Mouse (Mus musculus) erythroblast, adult 5-6 weeks (primary cell): ENCODE measurements around the gene Krtap10-10. TPM values are rescaled to one million over a fixed set of nuclear protein-coding genes. Genes with fewer than 3 reads are reported as not detected.

Experiments used
- ATAC-seq: replicated peaks from 2 replicates; pipeline ENCODE4 v1.8.0; 2016; ENCODE audit warnings: moderate number of reproducible peaks, mild to moderate bottlenecking, moderate TSS enrichment, inconsistent platforms; ENCODE audit not compliant: poor library complexity, low FRiP score, severe bottlenecking
- total RNA-seq, 2 experiments: library from RNA; stranded (forward) in 1 of 2; stranded (reverse) in 1 of 2; fragments of 150-400 nt in 1 of 2; fragments of 200-764, 138-1000 nt in 1 of 2; gene quantifications; 2 replicates each; pipeline versions ENCODE4 v1.2.3 to v1.2.4; 2015 to 2017; ENCODE audit warnings: low replicate concordance in 2 of 2

Krtap10-10 gene
- total RNA-seq, 2 experiments from 2014 or later = not detected

GRCm38 (mm10) chr10:77864067-77864761, 28.5 kb downstream of the Krtap10-10 start:
- peak; percentile 30; the same call in 1 of the 2 replicates for ATAC-seq

DNA sequence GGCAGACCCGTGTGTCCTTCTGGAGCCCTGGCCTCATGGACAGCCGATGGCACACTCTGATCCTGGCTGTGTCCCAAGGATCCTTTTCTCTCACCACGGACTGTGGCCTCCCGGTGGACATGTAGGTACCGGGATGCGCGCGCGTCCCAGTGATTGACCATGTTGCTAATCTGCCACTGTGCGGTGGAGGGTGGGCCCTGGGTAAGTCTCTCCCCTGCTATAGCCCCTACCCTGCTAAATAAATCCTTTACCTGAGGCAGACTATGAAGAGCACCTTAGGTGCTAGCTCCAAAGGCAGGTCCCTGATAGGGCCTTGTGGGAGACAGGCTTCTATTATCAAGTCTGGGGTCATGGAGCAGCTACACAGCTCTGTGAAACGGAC, 29.0 kb downstream of the Krtap10-10 start:
- no peak for ATAC-seq

DNA sequence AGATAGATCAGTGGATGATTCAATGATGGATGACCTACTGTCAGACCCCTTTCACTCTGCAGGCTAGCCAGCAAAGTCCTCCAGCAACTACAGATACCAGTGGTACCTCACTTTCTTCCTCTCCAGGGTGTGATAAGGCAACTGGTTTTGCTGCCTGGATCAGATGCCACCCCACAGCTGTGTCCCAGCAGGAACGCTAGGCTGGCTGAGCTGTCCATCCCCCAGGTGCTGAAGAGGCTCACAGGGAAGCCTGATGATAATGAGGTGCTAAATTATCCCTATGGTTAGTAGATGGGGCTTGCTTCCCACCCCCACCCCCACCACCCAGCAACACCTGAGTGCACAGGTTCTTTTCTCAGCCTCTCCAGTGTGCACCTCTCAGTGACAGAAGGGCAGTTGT, 31.8 kb downstream of the Krtap10-10 start:
- no peak for ATAC-seq

DNA sequence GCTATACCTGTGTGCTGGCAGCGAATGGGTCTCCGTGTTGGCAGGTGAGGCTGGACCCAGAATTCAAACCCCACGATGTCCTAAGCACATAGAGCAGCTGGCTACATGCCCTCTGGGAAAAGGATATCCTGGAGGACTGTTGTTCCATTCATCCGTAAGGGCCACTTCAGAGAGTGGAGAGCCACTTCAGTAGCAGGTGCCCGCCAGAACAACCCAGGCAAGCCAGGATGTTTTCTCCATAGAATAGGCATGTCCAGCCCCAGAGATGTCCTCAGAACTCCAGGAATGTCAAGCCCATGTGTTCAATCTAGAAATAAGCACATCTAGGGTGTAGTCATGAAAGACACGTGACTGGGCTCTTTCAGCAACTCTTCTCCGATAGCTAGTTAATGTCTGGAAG, 33.9 kb downstream of the Krtap10-10 start:
- no peak for ATAC-seq

DNA sequence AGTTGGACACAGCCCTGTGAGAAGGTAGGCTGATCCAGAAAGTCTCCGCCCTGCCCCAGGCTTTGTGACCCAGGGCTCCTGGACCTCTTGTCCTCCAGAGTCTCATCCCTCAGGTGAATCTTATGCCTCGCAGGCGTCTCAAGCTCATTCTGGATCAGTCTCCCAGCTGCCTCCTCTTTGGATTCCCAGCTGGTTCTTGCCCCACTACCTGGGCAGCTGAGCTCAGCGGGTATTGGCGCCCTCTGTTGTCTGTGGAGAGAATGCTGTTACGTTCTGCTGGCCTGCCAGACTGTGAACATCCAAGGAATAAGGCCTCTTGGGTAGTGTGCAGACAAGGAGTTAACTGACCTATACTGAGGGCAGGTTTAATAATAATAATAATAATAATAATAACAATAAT, 43.2 kb downstream of the Krtap10-10 start:
- ATAC-seq = no peak

GRCm38 (mm10) chr10:77880305-77880704, 44.6 kb downstream of the Krtap10-10 start:
- no peak for ATAC-seq

DNA sequence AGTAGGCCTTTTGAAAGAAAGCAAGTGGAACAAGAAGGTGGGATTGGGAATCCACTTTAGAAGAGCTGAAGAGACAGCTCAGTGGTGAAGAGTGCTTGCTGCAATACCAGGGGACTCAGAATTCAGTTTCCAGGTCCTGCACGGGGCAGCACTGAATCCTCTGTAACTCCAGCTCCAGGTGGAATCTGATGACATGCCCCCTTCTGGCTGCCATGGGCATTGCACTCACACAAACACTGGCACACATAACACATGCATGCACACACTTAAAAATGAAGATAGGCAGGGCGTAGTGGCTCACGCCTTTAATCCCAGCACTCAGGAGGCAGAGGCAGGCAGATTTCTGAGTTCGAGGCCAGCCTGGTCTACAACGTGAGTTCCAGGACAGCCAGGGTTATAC, 46.8 kb downstream of the Krtap10-10 start:
- ATAC-seq = no peak

GRCm38 (mm10) chr10:77886007-77886747, 50.4 kb downstream of the Krtap10-10 start:
- no peak for ATAC-seq

Other genes with a start within 250 kb of the Krtap10-10 start
Only the 30 nearest of the 33 such genes appear.
- gene Ube2g2, start 213.7 kb upstream of the Krtap10-10 start, total RNA-seq (2015; ENCODE audit: low replicate concordance) = 6.1 and 7.5 TPM in 2 replicates
- gene Ube2g2, start 213.7 kb upstream of the Krtap10-10 start, total RNA-seq (2017; ENCODE audit: low replicate concordance) = 10.5 and 14.4 TPM in 2 replicates
- not detected in 2 replicates for gene Tspear, start 149.4 kb upstream of the Krtap10-10 start, total RNA-seq (2015; ENCODE audit: low replicate concordance)
- not detected in 2 replicates for gene Tspear, start 149.4 kb upstream of the Krtap10-10 start, total RNA-seq (2017; ENCODE audit: low replicate concordance)
- gene Gm19402, start 145.2 kb upstream of the Krtap10-10 start, total RNA-seq (2015; ENCODE audit: low replicate concordance) = not detected in 2 replicates
- not detected in 2 replicates for gene Gm19402, start 145.2 kb upstream of the Krtap10-10 start, total RNA-seq (2017; ENCODE audit: low replicate concordance)
- gene Gm9508, start 138.7 kb upstream of the Krtap10-10 start, total RNA-seq (2015; ENCODE audit: low replicate concordance) = not detected in 2 replicates
- gene Gm9508, start 138.7 kb upstream of the Krtap10-10 start, total RNA-seq (2017; ENCODE audit: low replicate concordance) = not detected in 2 replicates
- gene Gm10272, start 129.3 kb upstream of the Krtap10-10 start, total RNA-seq (2015; ENCODE audit: low replicate concordance) = not detected in 2 replicates
- not detected in 2 replicates for gene Gm10272, start 129.3 kb upstream of the Krtap10-10 start, total RNA-seq (2017; ENCODE audit: low replicate concordance)
- not detected in 2 replicates for gene Gm10024, start 124.5 kb upstream of the Krtap10-10 start, total RNA-seq (2015; ENCODE audit: low replicate concordance)
- not detected in 2 replicates for gene Gm10024, start 124.5 kb upstream of the Krtap10-10 start, total RNA-seq (2017; ENCODE audit: low replicate concordance)
- not detected in 2 replicates for gene Gm10142, start 120.1 kb upstream of the Krtap10-10 start, total RNA-seq (2015; ENCODE audit: low replicate concordance)
- gene Gm10142, start 120.1 kb upstream of the Krtap10-10 start, total RNA-seq (2017; ENCODE audit: low replicate concordance) = not detected in 2 replicates
- not detected in 2 replicates for gene Krtap12-1, start 115.3 kb upstream of the Krtap10-10 start, total RNA-seq (2015; ENCODE audit: low replicate concordance)
- not detected in 2 replicates for gene Krtap12-1, start 115.3 kb upstream of the Krtap10-10 start, total RNA-seq (2017; ENCODE audit: low replicate concordance)
- gene Gm10100, start 109.5 kb upstream of the Krtap10-10 start, total RNA-seq (2015; ENCODE audit: low replicate concordance) = not detected in 2 replicates
- not detected in 2 replicates for gene Gm10100, start 109.5 kb upstream of the Krtap10-10 start, total RNA-seq (2017; ENCODE audit: low replicate concordance)
- gene Gm18596, start 93.3 kb upstream of the Krtap10-10 start, total RNA-seq (2015; ENCODE audit: low replicate concordance) = not detected in 2 replicates
- not detected in 2 replicates for gene Gm18596, start 93.3 kb upstream of the Krtap10-10 start, total RNA-seq (2017; ENCODE audit: low replicate concordance)
- not detected in 2 replicates for gene Gm9736, start 84.6 kb upstream of the Krtap10-10 start, total RNA-seq (2015; ENCODE audit: low replicate concordance)
- gene Gm9736, start 84.6 kb upstream of the Krtap10-10 start, total RNA-seq (2017; ENCODE audit: low replicate concordance) = not detected in 2 replicates
- not detected in 2 replicates for gene Gm3233, start 76.3 kb upstream of the Krtap10-10 start, total RNA-seq (2015; ENCODE audit: low replicate concordance)
- not detected in 2 replicates for gene Gm3233, start 76.3 kb upstream of the Krtap10-10 start, total RNA-seq (2017; ENCODE audit: low replicate concordance)
- gene Gm3238, start 64.6 kb upstream of the Krtap10-10 start, total RNA-seq (2015; ENCODE audit: low replicate concordance) = not detected in 2 replicates
- not detected in 2 replicates for gene Gm3238, start 64.6 kb upstream of the Krtap10-10 start, total RNA-seq (2017; ENCODE audit: low replicate concordance)
- gene Gm7138, start 59.0 kb upstream of the Krtap10-10 start, total RNA-seq (2015; ENCODE audit: low replicate concordance) = not detected in 2 replicates
- gene Gm7138, start 59.0 kb upstream of the Krtap10-10 start, total RNA-seq (2017; ENCODE audit: low replicate concordance) = not detected in 2 replicates
- gene Gm3250, start 53.4 kb upstream of the Krtap10-10 start, total RNA-seq (2015; ENCODE audit: low replicate concordance) = not detected in 2 replicates
- gene Gm3250, start 53.4 kb upstream of the Krtap10-10 start, total RNA-seq (2017; ENCODE audit: low replicate concordance) = not detected in 2 replicates
- not detected in 2 replicates for gene Gm7137, start 47.7 kb upstream of the Krtap10-10 start, total RNA-seq (2015; ENCODE audit: low replicate concordance)
- not detected in 2 replicates for gene Gm7137, start 47.7 kb upstream of the Krtap10-10 start, total RNA-seq (2017; ENCODE audit: low replicate concordance)
- not detected in 2 replicates for gene Gm9639, start 40.9 kb upstream of the Krtap10-10 start, total RNA-seq (2015; ENCODE audit: low replicate concordance)
- not detected in 2 replicates for gene Gm9639, start 40.9 kb upstream of the Krtap10-10 start, total RNA-seq (2017; ENCODE audit: low replicate concordance)
- not detected in 2 replicates for gene Gm19668, start 36.8 kb upstream of the Krtap10-10 start, total RNA-seq (2015; ENCODE audit: low replicate concordance)
- not detected in 2 replicates for gene Gm19668, start 36.8 kb upstream of the Krtap10-10 start, total RNA-seq (2017; ENCODE audit: low replicate concordance)
- not detected in 2 replicates for gene Gm9507, start 24.1 kb upstream of the Krtap10-10 start, total RNA-seq (2015; ENCODE audit: low replicate concordance)
- not detected in 2 replicates for gene Gm9507, start 24.1 kb upstream of the Krtap10-10 start, total RNA-seq (2017; ENCODE audit: low replicate concordance)
- not detected in 2 replicates for gene Gm2696, start 21.3 kb upstream of the Krtap10-10 start, total RNA-seq (2015; ENCODE audit: low replicate concordance)
- gene Gm2696, start 21.3 kb upstream of the Krtap10-10 start, total RNA-seq (2017; ENCODE audit: low replicate concordance) = not detected in 2 replicates
- not detected in 2 replicates for gene Krtap10-4, start 8.9 kb upstream of the Krtap10-10 start, total RNA-seq (2015; ENCODE audit: low replicate concordance)
- not detected in 2 replicates for gene Krtap10-4, start 8.9 kb upstream of the Krtap10-10 start, total RNA-seq (2017; ENCODE audit: low replicate concordance)
- not detected in 2 replicates for gene Gm36176, start 10.9 kb downstream of the Krtap10-10 start, total RNA-seq (2015; ENCODE audit: low replicate concordance)
- not detected in 2 replicates for gene Gm36176, start 10.9 kb downstream of the Krtap10-10 start, total RNA-seq (2017; ENCODE audit: low replicate concordance)
- not detected in 2 replicates for gene Gm10318, start 16.9 kb downstream of the Krtap10-10 start, total RNA-seq (2015; ENCODE audit: low replicate concordance)
- gene Gm10318, start 16.9 kb downstream of the Krtap10-10 start, total RNA-seq (2017; ENCODE audit: low replicate concordance) = not detected in 2 replicates
- not detected in 2 replicates for gene Gm3285, start 26.0 kb downstream of the Krtap10-10 start, total RNA-seq (2015; ENCODE audit: low replicate concordance)
- gene Gm3285, start 26.0 kb downstream of the Krtap10-10 start, total RNA-seq (2017; ENCODE audit: low replicate concordance) = not detected in 2 replicates
- gene Lrrc3, start 66.6 kb downstream of the Krtap10-10 start, total RNA-seq (2015; ENCODE audit: low replicate concordance) = not detected in 2 replicates
- gene Lrrc3, start 66.6 kb downstream of the Krtap10-10 start, total RNA-seq (2017; ENCODE audit: low replicate concordance) = not detected in 2 replicates
- 3.1 and 5.4 TPM in 2 replicates for gene Trpm2, start 134.6 kb downstream of the Krtap10-10 start, total RNA-seq (2015; ENCODE audit: low replicate concordance)
- 3.4 and 9.8 TPM in 2 replicates for gene Trpm2, start 134.6 kb downstream of the Krtap10-10 start, total RNA-seq (2017; ENCODE audit: low replicate concordance)
- 0.77 and 3.1 TPM in 2 replicates for gene 1810043G02Rik, start 142.6 kb downstream of the Krtap10-10 start, total RNA-seq (2015; ENCODE audit: low replicate concordance)
- gene 1810043G02Rik, start 142.6 kb downstream of the Krtap10-10 start, total RNA-seq (2017; ENCODE audit: low replicate concordance) = 0.28 and 0.68 TPM in 2 replicates
- 0.96 and 1.5 TPM in 2 replicates for gene Pfkl, start 174.1 kb downstream of the Krtap10-10 start, total RNA-seq (2015; ENCODE audit: low replicate concordance)
- gene Pfkl, start 174.1 kb downstream of the Krtap10-10 start, total RNA-seq (2017; ENCODE audit: low replicate concordance) = 7.3 and 11.6 TPM in 2 replicates
- not detected in 2 replicates for gene Dnmt3l, start 206.0 kb downstream of the Krtap10-10 start, total RNA-seq (2015; ENCODE audit: low replicate concordance)
- gene Dnmt3l, start 206.0 kb downstream of the Krtap10-10 start, total RNA-seq (2017; ENCODE audit: low replicate concordance) = 0.42 and 0.43 TPM in 2 replicates
- gene Aire, start 207.7 kb downstream of the Krtap10-10 start, total RNA-seq (2015; ENCODE audit: low replicate concordance) = not detected in 2 replicates
- 0.60 TPM in 1 of 2 replicates, not detected in the other for gene Aire, start 207.7 kb downstream of the Krtap10-10 start, total RNA-seq (2017; ENCODE audit: low replicate concordance)